Mouse (Mus musculus) CH12.LX (cell line): ENCODE measurements around the gene Primpol.

Experiments used
- CHD1 ChIP-seq: IDR thresholded peaks from 2 replicates; pipeline ENCODE4 v1.6.1; 2012; ENCODE audit warnings: low read depth, low read length, improper control_type of control experiment, inconsistent platforms
- CTCF ChIP-seq, 2 experiments: IDR thresholded peaks in 1 of 2; conservative IDR thresholded peaks in 1 of 2; 2 replicates each; pipeline ENCODE4 v1.5.1; 2011 to 2012; ENCODE audit warnings: low read depth in 2 of 2, low read length in 2 of 2, improper control_type of control experiment in 1 of 2, inconsistent platforms in 1 of 2, mild to moderate bottlenecking in 1 of 2, moderate library complexity in 1 of 2
- EP300 ChIP-seq: IDR thresholded peaks from 2 replicates; pipeline ENCODE4 v1.6.1; 2011; ENCODE audit warnings: low read length, improper control_type of control experiment
- ETS1 ChIP-seq: conservative IDR thresholded peaks from 2 replicates; pipeline ENCODE4 v1.6.1; 2012; ENCODE audit warnings: low read depth, mild to moderate bottlenecking, inconsistent platforms, low read length, improper control_type of control experiment, moderate library complexity
- IRF4 ChIP-seq: IDR thresholded peaks from 2 replicates; pipeline ENCODE4 v1.6.1; 2014; ENCODE audit warnings: low read depth, mild to moderate bottlenecking, inconsistent platforms, low read length, improper control_type of control experiment
- MAFK ChIP-seq: IDR thresholded peaks from 2 replicates; pipeline ENCODE4 v1.6.1; 2011; ENCODE audit warnings: low read length, improper control_type of control experiment; ENCODE audit not compliant: insufficient replicate concordance
- NRF1 ChIP-seq: IDR thresholded peaks from 2 replicates; pipeline ENCODE4 v1.6.1; 2014; ENCODE audit warnings: low read depth, mild to moderate bottlenecking, inconsistent platforms, low read length, improper control_type of control experiment, moderate library complexity
- POLR2A ChIP-seq: IDR thresholded peaks from 2 replicates; pipeline ENCODE4 v1.6.1; 2011; ENCODE audit warnings: low read depth, mild to moderate bottlenecking, improper control_type of control experiment, low read length
- POLR2AphosphoS2 ChIP-seq: IDR thresholded peaks from 2 replicates; pipeline ENCODE4 v1.6.1; 2011; ENCODE audit warnings: low read depth, low read length, improper control_type of control experiment

- TF ChIP-seq CTCF (conservative IDR thresholded peaks at IDR 0.05 in 1 of 2, IDR thresholded peaks at IDR 0.05 in 1 of 2; ENCODE audit: low read depth in 2 of 2, low read length in 2 of 2) = no peak
- TF ChIP-seq ETS1 = no peak
- TF ChIP-seq POLR2A = no peak
- no peak for TF ChIP-seq MAFK
- TF ChIP-seq CHD1 = no peak
- TF ChIP-seq IRF4 = no peak
- TF ChIP-seq POLR2AphosphoS2 = no peak
- no peak for TF ChIP-seq EP300
- TF ChIP-seq NRF1 = no peak
These were observed 73.3 kb downstream of the Primpol start for GRCm38 (mm10) chr8:46543662-46544061.
